Mouse (Mus musculus) E14TG2a.4 (cell line): ENCODE data around the gene Afm.

Experiments
- H3K27me3 ChIP-seq: 2 replicates; pipeline ENCODE4 v1.6.1; 2014; ENCODE audit warnings: low read length, control low read depth; ENCODE audit not compliant: insufficient read depth
- H3K36me3 ChIP-seq: 2 replicates; pipeline ENCODE4 v1.6.1; 2014; ENCODE audit warnings: low read length, control low read depth; ENCODE audit not compliant: insufficient read depth
- H3K4me1 ChIP-seq: replicated peaks from 2 replicates; pipeline ENCODE4 v1.6.1; 2014; ENCODE audit warnings: low read depth, low read length, control low read depth
- H3K4me3 ChIP-seq: replicated peaks from 2 replicates; pipeline ENCODE4 v1.5.1; 2014; ENCODE audit warnings: mild to moderate bottlenecking, low read length
- H3K9me3 ChIP-seq: 2 replicates; pipeline ENCODE4 v1.6.1; 2014; ENCODE audit warnings: low read length, control low read depth
- CTCF ChIP-seq: conservative IDR thresholded peaks from 2 replicates; pipeline ENCODE4 v1.5.1; 2014; ENCODE audit warnings: low read length
- NANOG ChIP-seq: IDR thresholded peaks from 2 replicates; pipeline ENCODE4 v1.6.1; 2014; ENCODE audit warnings: borderline replicate concordance, low read length, mixed read lengths
- POU5F1 ChIP-seq: IDR thresholded peaks from 2 replicates; pipeline ENCODE4 v1.6.1; 2014; ENCODE audit warnings: low read length, borderline replicate concordance

The Afm gene

DNA sequence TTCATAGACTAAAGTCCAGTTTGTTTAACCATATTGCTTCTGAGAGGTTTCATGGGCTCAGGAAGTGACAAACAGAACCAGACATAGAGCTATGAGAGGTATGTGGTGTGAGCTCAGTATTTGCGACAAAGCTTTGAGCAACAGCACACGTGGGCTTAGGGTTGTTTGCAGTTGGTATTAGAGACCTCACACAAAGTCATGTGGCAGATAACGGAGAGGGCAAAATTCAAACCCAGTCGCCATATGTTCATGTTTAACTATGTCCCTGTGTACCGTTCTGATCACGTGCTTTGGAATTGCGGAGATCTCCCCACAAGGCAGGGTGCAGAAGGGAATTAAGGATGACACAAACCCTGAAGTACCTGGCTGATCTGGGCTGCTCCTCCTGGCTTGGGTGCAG, 30.4 kb upstream of the Afm start:
- Histone ChIP-seq H3K27me3 (no peaks in the 10 kb centered on the region), H3K4me1 (no peaks in the 10 kb centered on the region), H3K9me3 (no peaks in the 10 kb centered on the region), H3K4me3 (no peak overlapping the region), H3K36me3 (no peaks in the 10 kb centered on the region)
- TF ChIP-seq NANOG (no peak), POU5F1 (no peak), CTCF (no peak)

GRCm38 (mm10) chr5:90490518-90490917, 28.2 kb upstream of the Afm start, which contains the start of gene Afp:
TSS of gene Afp (plus strand) at chr5:90490737.
- H3K36me3 ChIP-seq = no peaks in the 10 kb centered on the region
- TF ChIP-seq NANOG = no peak
- TF ChIP-seq POU5F1 = no peak
- TF ChIP-seq CTCF = no peak

DNA sequence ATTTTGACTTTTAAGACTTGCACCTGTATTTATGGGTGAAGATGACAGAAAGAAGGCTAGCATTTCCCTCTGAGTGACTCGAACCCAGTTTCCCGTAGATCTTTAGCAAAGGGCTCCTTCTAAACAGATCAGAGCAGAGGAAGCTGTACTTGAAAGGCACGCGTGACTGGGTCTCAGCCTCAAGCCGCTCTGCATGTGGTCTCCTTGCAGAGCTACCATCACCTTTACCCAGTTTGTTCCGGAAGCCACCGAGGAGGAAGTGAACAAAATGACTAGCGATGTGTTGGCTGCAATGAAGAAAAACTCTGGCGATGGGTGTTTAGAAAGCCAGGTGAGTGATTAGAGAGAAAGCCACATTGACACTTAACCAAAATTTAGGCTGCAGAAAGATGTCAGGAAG, 26.3 kb upstream of the Afm start:
- H3K9me3 ChIP-seq = no peaks in the 10 kb centered on the region
- no peaks in the 10 kb centered on the region for H3K36me3 ChIP-seq
- TF ChIP-seq NANOG (no peak), POU5F1 (no peak), CTCF (no peak)
- H3K4me3 ChIP-seq = no peak overlapping the region
- no peaks in the 10 kb centered on the region for H3K4me1 ChIP-seq
- H3K27me3 ChIP-seq = no peaks in the 10 kb centered on the region

More at GRCm38 (mm10) chr5:90490518-90490917, 28.2 kb upstream of the Afm start, which contains the start of gene Afp:
- no peaks in the 10 kb centered on the region for H3K27me3 ChIP-seq
- no peak within 1 kb of the TSS for H3K4me3 ChIP-seq
- H3K4me1 ChIP-seq = no peaks in the 10 kb centered on the region
- H3K9me3 ChIP-seq = no peaks in the 10 kb centered on the region

DNA sequence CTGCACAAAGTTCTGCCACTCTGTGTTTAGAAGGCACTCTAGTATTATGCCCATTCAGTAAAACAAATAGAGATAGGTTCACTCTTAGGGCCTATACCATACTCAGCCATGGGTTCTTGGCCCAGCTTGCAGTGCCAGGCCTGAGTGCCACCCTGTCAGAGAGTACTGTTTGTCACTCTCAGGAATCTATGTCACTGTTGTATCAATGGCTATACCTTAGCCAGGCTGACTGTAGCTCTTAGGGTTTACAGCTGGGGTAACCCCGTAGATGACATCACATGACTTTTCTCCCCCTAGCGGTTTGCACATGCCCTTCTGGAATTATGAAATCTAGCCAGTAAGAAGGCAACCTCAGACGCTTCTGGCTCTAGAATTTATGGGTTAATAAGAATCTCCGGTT, 24.4 kb upstream of the Afm start:
- H3K9me3 ChIP-seq = no peaks in the 10 kb centered on the region
- H3K36me3 ChIP-seq = no peaks in the 10 kb centered on the region
- TF ChIP-seq NANOG (no peak), CTCF (no peak), POU5F1 (no peak)
- no peak overlapping the region for H3K4me3 ChIP-seq
- H3K27me3 ChIP-seq = no peaks in the 10 kb centered on the region
- H3K4me1 ChIP-seq = no peaks in the 10 kb centered on the region

GRCm38 (mm10) chr5:90499509-90499908, 19.2 kb upstream of the Afm start:
- TF ChIP-seq POU5F1 (no peak), CTCF (no peak), NANOG (no peak)
- no peak overlapping the region for H3K4me3 ChIP-seq
- no peaks in the 10 kb centered on the region for H3K36me3 ChIP-seq
- H3K4me1 ChIP-seq = peaks cover 3% of the 10 kb centered on the region
- H3K9me3 ChIP-seq = no peaks in the 10 kb centered on the region
- H3K27me3 ChIP-seq = no peaks in the 10 kb centered on the region

DNA sequence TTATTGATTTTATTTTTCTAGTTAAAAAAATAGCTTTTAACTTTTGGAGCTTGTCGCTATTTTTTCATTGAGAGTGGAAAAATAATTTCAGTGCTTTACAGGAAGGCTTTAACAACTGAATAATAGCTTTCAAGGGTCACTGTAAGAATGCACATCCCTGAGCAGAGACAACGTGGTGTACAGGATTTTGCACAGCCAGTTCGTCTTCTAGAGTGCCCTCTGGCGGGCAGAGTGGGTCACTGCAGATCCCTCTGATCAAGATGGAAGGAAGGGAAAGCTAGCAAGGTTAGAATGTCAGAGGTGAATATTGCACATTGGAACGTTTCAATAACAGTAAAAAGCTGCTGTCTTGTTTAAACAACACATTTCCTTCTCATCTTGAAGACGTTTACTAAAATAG, 18.0 kb upstream of the Afm start:
- H3K36me3 ChIP-seq = no peaks in the 10 kb centered on the region
- no peaks in the 10 kb centered on the region for H3K9me3 ChIP-seq
- no peak overlapping the region for H3K4me3 ChIP-seq
- TF ChIP-seq POU5F1 (no peak), CTCF (peak; percentile 97)
- no peaks in the 10 kb centered on the region for H3K27me3 ChIP-seq
- peaks cover 3% of the 10 kb centered on the region for H3K4me1 ChIP-seq

- H3K27me3 ChIP-seq = no peaks in the 10 kb centered on the region
- H3K4me1 ChIP-seq = peaks cover 3% of the 10 kb centered on the region
- TF ChIP-seq NANOG (no peak), CTCF (no peak), POU5F1 (no peak)
- H3K36me3 ChIP-seq = no peaks in the 10 kb centered on the region
- H3K4me3 ChIP-seq = no peak overlapping the region
- no peaks in the 10 kb centered on the region for H3K9me3 ChIP-seq
Measured at GRCm38 (mm10) chr5:90501752-90502151, 17.0 kb upstream of the Afm start.

- no peak overlapping the region for H3K4me3 ChIP-seq
- TF ChIP-seq POU5F1 = no peak
- TF ChIP-seq CTCF = no peak
- no peak for TF ChIP-seq NANOG
- H3K36me3 ChIP-seq = no peaks in the 10 kb centered on the region
- H3K27me3 ChIP-seq = no peaks in the 10 kb centered on the region
- no peaks in the 10 kb centered on the region for H3K9me3 ChIP-seq
- peaks cover 9% of the 10 kb centered on the region for H3K4me1 ChIP-seq
Measured at GRCm38 (mm10) chr5:90504742-90505141, 14.0 kb upstream of the Afm start.

- H3K4me3 ChIP-seq = no peak overlapping the region
- no peaks in the 10 kb centered on the region for H3K36me3 ChIP-seq
- TF ChIP-seq CTCF (no peak), POU5F1 (no peak), NANOG (no peak)
- H3K27me3 ChIP-seq = no peaks in the 10 kb centered on the region
- H3K4me1 ChIP-seq = peaks cover 6% of the 10 kb centered on the region
- no peaks in the 10 kb centered on the region for H3K9me3 ChIP-seq
Measured at GRCm38 (mm10) chr5:90506507-90506906, 12.2 kb upstream of the Afm start.
